Mouse (Mus musculus) heart, postnatal 0 days (tissue): Measurements from ENCODE around the gene Abcc8. TPM values are rescaled to one million over a fixed set of nuclear protein-coding genes. Genes with fewer than 3 reads are reported as not detected.
A peak's percentile ranks its signal among the peaks of the same experiment; 100 is the strongest.

Source experiments
- ATAC-seq: fragments of 200-750 bp; cut with Nextera tagmentation; 2 replicates; pipeline ENCODE4 v1.8.0; 2017; ENCODE audit warnings: low read depth, moderate number of reproducible peaks, moderate library complexity; ENCODE audit not compliant: insufficient read depth
- DNase-seq: peaks from one replicate; pipeline ENCODE4 v3.0.0-alpha.2; 2016; ENCODE audit warnings: low spot score
- H3K27ac ChIP-seq: fragments of 300-500 bp; sonication (generic); 2 replicates; pipeline ENCODE4 v1.5.1; 2014; ENCODE audit warnings: low read depth, mild to moderate bottlenecking
- H3K27me3 ChIP-seq: fragments of 300-500 bp; sonication (generic); 2 replicates; pipeline ENCODE4 v1.6.1; 2014; ENCODE audit warnings: low read length, mixed read lengths; ENCODE audit not compliant: control insufficient read depth, insufficient read depth
- H3K36me3 ChIP-seq: fragments of 300-500 bp; sonication (generic); replicated peaks from 2 replicates; pipeline ENCODE4 v1.6.1; 2014; ENCODE audit warnings: low read length, mixed read lengths; ENCODE audit not compliant: control insufficient read depth, insufficient read depth
- H3K4me1 ChIP-seq: fragments of 300-500 bp; sonication (generic); 2 replicates; pipeline ENCODE4 v1.6.1; 2014; ENCODE audit warnings: antibody characterized with exemption; ENCODE audit not compliant: control insufficient read depth, insufficient read depth
- H3K4me2 ChIP-seq: fragments of 300-500 bp; sonication (generic); 2 replicates; pipeline ENCODE4 v1.6.1; 2014; ENCODE audit warnings: low read depth, mild to moderate bottlenecking, low read length, moderate library complexity
- H3K4me3 ChIP-seq: fragments of 300-500 bp; sonication (generic); 2 replicates; pipeline ENCODE4 v1.5.1; 2014; ENCODE audit warnings: low read depth, low read length
- H3K9ac ChIP-seq: fragments of 300-500 bp; sonication (generic); replicated peaks from 2 replicates; pipeline ENCODE4 v1.6.1; 2014; ENCODE audit warnings: low read depth, low read length, mixed read lengths
- H3K9me3 ChIP-seq: fragments of 300-500 bp; sonication (generic); replicated peaks from 2 replicates; pipeline ENCODE4 v1.6.1; 2016; ENCODE audit warnings: low read length; ENCODE audit not compliant: control insufficient read depth
- CTCF ChIP-seq: IDR thresholded peaks from 2 replicates; pipeline ENCODE4 v1.5.1; 2016; ENCODE audit warnings: antibody characterized with exemption, control low read depth, low read depth
- EP300 ChIP-seq: IDR thresholded peaks from 2 replicates; pipeline ENCODE4 v1.6.1; 2016; ENCODE audit warnings: antibody characterized with exemption, low read depth
- WGBS: fragments of 180-500 bp; shearing (Covaris S2); extraction: QIAGEN DNeasy Blood & Tissue Kit; methylation state at CpG from one replicate; pipeline ENCODE4 v1.1.7; 2014; 5-methylcytosine and 5-hydroxymethylcytosine counted together
- polyA plus RNA-seq: library from polyadenylated mRNA; unstranded; fragments of >200 nt; fragmentation: Nextera tagmentation; extraction: Ambion mirVana; gene quantifications from 2 replicates; pipeline ENCODE4 v1.2.1, GENCODE M21; 2015
- total RNA-seq: library from RNA; depleted of rRNA; stranded (reverse); fragments of >200 nt; gene quantifications from 2 replicates; pipeline ENCODE4 v1.2.3, GENCODE M21; 2014; ENCODE audit warnings: low replicate concordance; rRNA removed

Gene Abcc8
- total RNA-seq (46.7 and 54.9 TPM in 2 replicates), polyA plus RNA-seq (28.1 and 29.6 TPM in 2 replicates)

- peaks cover 29% of the 10 kb centered on the region for H3K27me3 ChIP-seq
These were observed at the start of gene Abcc8 for GRCm38 (mm10) chr7:46179431-46180275. Gene Abcc8, minus strand, starts transcription at chr7:46180033.

GRCm38 (mm10) chr7:46226936-46227335, 47.1 kb upstream of the Abcc8 start:
- peak; percentile 73 for DNase-seq
- H3K4me2 ChIP-seq, result no peak overlapping the region
- H3K9ac ChIP-seq, result no peak overlapping the region
- peaks cover 7% of the 10 kb centered on the region; the same call in 1 of the 2 replicates for H3K4me1 ChIP-seq
- no peak overlapping the region for H3K27ac ChIP-seq
- no peaks in the 10 kb centered on the region for H3K27me3 ChIP-seq
- H3K4me3 ChIP-seq, result no peak overlapping the region
- WGBS, result 36% methylated on average over 4 of the region's 4 CpGs
- peak; percentile 81 for ATAC-seq
- no peaks in the 10 kb centered on the region for H3K36me3 ChIP-seq
- H3K9me3 ChIP-seq, result no peaks in the 10 kb centered on the region
- no peak for TF ChIP-seq EP300
- no peak for TF ChIP-seq CTCF

More at GRCm38 (mm10) chr7:46179431-46180275, at the start of gene Abcc8:
- H3K36me3 ChIP-seq, result no peaks in the 10 kb centered on the region
- TF ChIP-seq CTCF (no peak), EP300 (no peak)
- 0 out of 2 replicates have a peak within 1 kb of the TSS, but pooled peaks have one; percentile 3 for H3K27ac ChIP-seq
- no peaks in the 10 kb centered on the region for H3K9me3 ChIP-seq
- under 1% methylated on average over 69 of the region's 75 CpGs for WGBS
- H3K9ac ChIP-seq, result peak within 1 kb of the TSS; percentile 47
- H3K4me2 ChIP-seq, result peak within 1 kb of the TSS; percentile 76
- H3K4me3 ChIP-seq, result peak within 1 kb of the TSS; percentile 53
- DNase-seq, result no peak
- H3K4me1 ChIP-seq, result peaks cover 10% of the 10 kb centered on the region; the same call in 1 of the 2 replicates
- peak; percentile 74 for ATAC-seq

- 20% methylated on average over 7 of the region's 7 CpGs for WGBS
- Histone ChIP-seq H3K27me3 (no peaks in the 10 kb centered on the region), H3K4me1 (peaks cover 7% of the 10 kb centered on the region; the same call in 1 of the 2 replicates), H3K36me3 (no peaks in the 10 kb centered on the region), H3K9ac (no peak overlapping the region), H3K27ac (no peak overlapping the region), H3K4me2 (no peak overlapping the region), H3K9me3 (no peaks in the 10 kb centered on the region), H3K4me3 (no peak overlapping the region)
- no peak for DNase-seq
- peak; percentile 42 for TF ChIP-seq CTCF
- no peak for TF ChIP-seq EP300
- no peak for ATAC-seq
These were observed 46.4 kb upstream of the Abcc8 start for GRCm38 (mm10) chr7:46226253-46226652.

GRCm38 (mm10) chr7:46220591-46221129, 40.8 kb upstream of the Abcc8 start:
- Histone ChIP-seq H3K4me2 (no peak overlapping the region), H3K4me1 (no peaks in the 10 kb centered on the region), H3K9ac (no peak overlapping the region), H3K27ac (no peak overlapping the region), H3K9me3 (no peaks in the 10 kb centered on the region), H3K36me3 (no peaks in the 10 kb centered on the region), H3K4me3 (no peak overlapping the region), H3K27me3 (0 out of 2 replicates have a peak, but pooled peaks cover 8% of the 10 kb centered on the region)
- no peak for ATAC-seq
- DNase-seq, result no peak
- no peak for TF ChIP-seq EP300
- no peak for TF ChIP-seq CTCF
- 71% methylated on average over 8 of the region's 8 CpGs for WGBS

- Histone ChIP-seq H3K4me2 (no peak overlapping the region), H3K9ac (no peak overlapping the region), H3K4me1 (no peaks in the 10 kb centered on the region), H3K36me3 (no peaks in the 10 kb centered on the region), H3K4me3 (no peak overlapping the region), H3K27ac (no peak overlapping the region), H3K9me3 (no peaks in the 10 kb centered on the region), H3K27me3 (0 out of 2 replicates have a peak, but pooled peaks cover 8% of the 10 kb centered on the region)
- 26% methylated on average over 11 of the region's 11 CpGs for WGBS
- TF ChIP-seq EP300 (no peak), CTCF (no peak)
- ATAC-seq (0 out of 2 replicates have a peak, but pooled peaks have one; percentile 44), DNase-seq (no peak)
These were observed 38.6 kb upstream of the Abcc8 start for GRCm38 (mm10) chr7:46218415-46218814.
